Mouse (Mus musculus): ENCODE data around the gene Cdc37. TPM values are rescaled to one million over a fixed set of nuclear protein-coding genes. Genes with fewer than 3 reads are reported as not detected.
"Not testable (repeated sequence)": the region's sequence is repeated elsewhere in the genome, so short reads cannot be mapped to it uniquely, and the experiment has no call there.

The Cdc37 gene
- 296 and 300 TPM in 2 replicates for polyA plus RNA-seq (2015; fragmentation: Nextera tagmentation; extraction: Ambion mirVana)

DNA sequence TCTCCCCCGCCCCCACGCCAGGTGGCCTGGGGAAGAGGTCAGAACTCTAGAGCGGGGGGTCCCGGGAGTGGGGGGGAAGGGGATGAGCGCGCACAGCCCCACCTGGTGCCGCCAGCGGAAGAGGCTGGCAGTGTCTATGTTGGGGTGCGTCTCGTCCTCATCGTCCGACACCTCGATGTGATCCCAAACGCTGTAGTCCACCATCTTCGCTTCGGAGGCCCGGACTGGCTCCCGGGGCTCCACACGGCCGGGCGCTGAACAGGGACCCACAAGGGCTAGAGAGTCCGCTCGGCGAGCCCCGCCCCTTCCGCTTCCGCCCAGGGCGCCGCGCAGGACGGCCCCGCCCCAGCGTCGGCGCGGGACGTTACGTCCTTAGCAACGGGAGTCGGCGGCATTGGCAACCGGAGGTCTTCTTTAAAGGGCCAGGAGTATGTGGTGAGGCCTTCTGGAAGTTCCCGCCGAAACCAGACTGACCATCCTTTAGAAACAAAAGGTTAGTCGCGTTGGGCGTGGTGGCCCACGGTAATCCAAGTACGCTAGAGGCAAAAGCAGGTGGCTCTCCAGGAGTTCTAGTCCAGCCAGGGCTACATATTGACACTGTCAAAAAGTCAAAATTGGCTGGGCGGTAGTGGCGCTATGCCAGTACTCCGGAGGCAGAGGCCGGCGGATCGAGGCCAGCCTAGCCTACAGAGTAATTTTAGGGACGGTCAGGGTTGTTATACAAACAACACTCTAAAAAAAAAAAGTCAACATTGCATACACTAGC is at the start of gene Cdc37:
Gene Cdc37, minus strand, starts transcription at position 329 of the 766 bp plus-strand sequence.
- Histone ChIP-seq H3K9ac (peak within 1 kb of the TSS; percentile 78), H3K27ac (replicated peaks) (peak within 1 kb of the TSS; percentile 85), H3K4me3 (replicated peaks) (peak within 1 kb of the TSS; percentile 83), H3K9me3 (replicated peaks) (no peaks in the 10 kb centered on the region), H3K36me3 (peaks cover 10% of the 10 kb centered on the region), H3K27me3 (no peaks in the 10 kb centered on the region), H3K4me2 (replicated peaks) (peak within 1 kb of the TSS; percentile 83), H3K4me1 (peaks cover 55% of the 10 kb centered on the region)
- ATAC-seq (ENCODE audit: insufficient number of reproducible peaks, low FRiP score, low TSS enrichment, low read depth) = peak; percentile 94
- 3% methylated on average over 56 of the region's 56 CpGs for WGBS

DNA sequence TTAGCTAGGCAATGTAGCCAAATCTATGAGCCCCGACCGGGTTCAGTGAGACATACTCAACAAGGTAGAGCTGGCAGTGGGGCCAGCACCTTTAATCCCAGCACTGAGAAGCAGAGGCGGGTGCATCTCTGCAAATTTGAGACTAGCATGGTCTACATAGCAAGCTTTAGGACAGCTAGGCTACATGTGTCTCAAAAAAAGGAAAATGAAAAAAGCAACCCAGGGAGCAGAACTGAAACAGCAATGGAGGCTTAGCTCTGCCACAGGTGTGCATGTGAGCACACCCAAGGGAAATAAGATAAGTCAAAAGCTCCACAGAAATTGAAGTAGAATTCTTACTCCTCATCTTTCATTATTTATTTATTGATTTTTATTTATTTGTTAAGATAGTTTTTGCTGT is 49.2 kb upstream of the Cdc37 start:
- 77% methylated on average over 3 of the region's 3 CpGs for WGBS
- no peaks in the 10 kb centered on the region for H3K27me3 ChIP-seq
- no peak overlapping the region for H3K4me3 ChIP-seq (replicated peaks)
- H3K4me2 ChIP-seq (replicated peaks) = no peak overlapping the region
- no peaks in the 10 kb centered on the region for H3K36me3 ChIP-seq
- peaks cover 20% of the 10 kb centered on the region for H3K4me1 ChIP-seq
- H3K9ac ChIP-seq = no peak overlapping the region
- H3K9me3 ChIP-seq (replicated peaks) = no peaks in the 10 kb centered on the region
- H3K27ac ChIP-seq (replicated peaks) = no peak overlapping the region
- ATAC-seq (ENCODE audit: insufficient number of reproducible peaks, low FRiP score, low TSS enrichment, low read depth) = no peak

DNA sequence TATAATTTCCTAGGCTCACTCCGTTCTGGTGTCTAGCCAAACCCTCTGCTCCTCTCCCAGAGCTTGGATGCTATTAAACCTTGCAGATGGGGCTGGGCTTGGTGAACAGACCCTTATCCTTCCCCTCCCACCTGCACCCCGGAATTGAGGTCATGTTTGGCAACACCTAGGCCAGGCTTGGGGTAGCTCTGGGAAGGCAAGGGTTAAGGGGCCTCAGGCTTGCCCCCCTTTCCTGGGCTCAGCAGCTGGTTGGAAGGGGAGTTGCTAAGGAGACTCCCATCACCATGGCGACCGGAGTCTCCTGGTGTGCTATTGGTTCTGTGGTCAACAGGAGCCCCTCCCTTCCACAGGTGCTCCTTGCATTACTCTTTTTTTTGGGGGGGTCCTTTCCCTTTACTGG is 48.2 kb upstream of the Cdc37 start:
- Histone ChIP-seq H3K4me2 (replicated peaks) (no peak overlapping the region), H3K9ac (no peak overlapping the region), H3K4me3 (replicated peaks) (no peak overlapping the region), H3K9me3 (replicated peaks) (no peaks in the 10 kb centered on the region), H3K27me3 (no peaks in the 10 kb centered on the region), H3K27ac (replicated peaks) (no peak overlapping the region), H3K4me1 (peaks cover 20% of the 10 kb centered on the region), H3K36me3 (no peaks in the 10 kb centered on the region)
- ATAC-seq (ENCODE audit: insufficient number of reproducible peaks, low FRiP score, low TSS enrichment, low read depth) = no peak
- WGBS = 21% methylated on average over 4 of the region's 4 CpGs

DNA sequence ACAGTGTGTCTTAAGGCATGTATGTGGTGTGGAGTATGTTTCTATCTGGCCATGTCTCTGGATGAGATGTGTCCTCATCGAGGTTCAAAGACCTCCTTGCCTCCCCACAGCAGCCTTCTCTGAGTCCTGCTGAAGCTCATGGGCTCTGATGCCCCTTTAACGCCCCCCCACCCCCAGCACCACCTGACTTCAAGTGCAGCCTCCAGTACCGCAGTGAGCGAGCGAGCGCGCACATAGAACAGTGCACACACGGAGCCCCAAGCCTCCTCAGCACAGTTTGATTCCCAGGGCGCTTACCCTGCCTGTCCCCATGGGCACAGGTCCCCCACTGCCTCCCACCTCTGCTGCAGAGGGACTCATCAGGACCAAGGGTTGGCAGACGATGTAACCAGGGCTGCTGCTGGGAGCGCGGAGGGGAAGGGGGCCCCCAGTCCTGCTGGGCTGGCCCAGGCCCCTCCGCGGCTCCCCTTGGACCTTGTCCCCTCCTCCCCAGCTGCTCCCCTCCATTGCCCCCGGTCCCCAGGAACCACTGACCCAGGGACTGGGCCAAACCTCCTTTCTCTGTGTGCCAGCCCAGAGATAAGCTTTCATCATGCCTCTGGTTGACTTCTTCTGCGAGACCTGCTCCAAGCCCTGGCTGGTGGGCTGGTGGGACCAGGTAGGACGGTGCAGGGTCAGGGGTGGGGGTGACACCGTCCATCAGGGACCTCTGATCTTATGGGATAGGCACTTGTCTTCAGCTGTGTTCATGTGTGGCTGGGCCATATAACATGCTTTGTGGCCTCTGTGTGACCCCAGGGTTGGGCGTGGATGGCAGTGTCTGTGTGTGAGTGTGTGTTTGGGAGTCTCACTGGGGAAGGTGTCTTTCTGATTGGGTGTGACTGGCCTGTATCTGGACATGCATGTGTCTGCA is 47.0 kb upstream of the Cdc37 start:
- no peak overlapping the region for H3K9ac ChIP-seq
- peak overlapping the region; percentile 29 for H3K4me3 ChIP-seq (replicated peaks)
- no peaks in the 10 kb centered on the region for H3K9me3 ChIP-seq (replicated peaks)
- H3K4me1 ChIP-seq = peaks cover 20% of the 10 kb centered on the region
- H3K27me3 ChIP-seq = no peaks in the 10 kb centered on the region
- H3K4me2 ChIP-seq (replicated peaks) = peak overlapping the region; percentile 44
- H3K27ac ChIP-seq (replicated peaks) = no peak overlapping the region
- 34% methylated on average over 19 of the region's 19 CpGs for WGBS
- no peak for ATAC-seq (ENCODE audit: insufficient number of reproducible peaks, low FRiP score, low TSS enrichment, low read depth)
- H3K36me3 ChIP-seq = no peaks in the 10 kb centered on the region

DNA sequence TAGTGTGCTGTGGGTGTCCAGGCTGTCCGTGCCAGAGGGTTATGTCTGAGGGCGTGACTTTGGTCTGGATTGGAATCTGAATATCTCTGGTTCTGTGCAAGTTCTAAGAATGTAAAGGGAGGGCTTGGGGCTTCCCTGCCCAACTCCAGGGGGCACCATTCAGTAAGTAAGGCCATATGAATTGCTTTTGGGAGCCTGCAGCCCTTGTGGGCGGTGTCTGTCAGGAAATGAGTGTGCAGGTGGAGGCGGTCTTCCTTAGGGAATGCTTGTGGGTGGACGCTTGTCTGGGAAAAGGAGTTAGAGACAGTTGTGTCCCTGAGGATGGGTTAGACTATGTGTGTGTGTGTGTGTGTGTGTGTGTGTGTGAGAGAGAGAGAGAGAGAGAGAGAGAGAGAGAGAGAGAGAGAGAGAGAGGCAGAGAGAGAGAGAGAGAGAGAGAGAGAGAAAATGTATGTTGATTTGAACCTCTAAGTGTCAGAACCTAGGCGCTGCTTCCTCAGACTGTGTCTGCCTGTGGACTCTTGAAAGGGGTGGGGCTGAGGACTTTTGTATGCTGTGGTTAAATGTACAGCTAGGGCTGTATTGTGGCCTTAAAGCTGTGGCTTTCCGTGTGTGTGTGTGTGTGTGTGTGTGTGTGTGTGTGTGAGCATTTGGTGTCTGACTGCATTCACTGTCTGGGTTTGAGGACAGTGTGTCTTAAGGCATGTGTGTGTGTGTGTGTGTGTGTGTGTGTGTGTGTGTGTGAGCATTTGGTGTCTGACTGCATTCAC is 46.1 kb upstream of the Cdc37 start:
- not testable (repeated sequence) for H3K4me3 ChIP-seq (replicated peaks); H3K27me3 ChIP-seq; H3K36me3 ChIP-seq; H3K4me2 ChIP-seq (replicated peaks); H3K9ac ChIP-seq; H3K9me3 ChIP-seq (replicated peaks); H3K27ac ChIP-seq (replicated peaks)
- WGBS = 56% methylated on average over 7 of the region's 7 CpGs
- ATAC-seq (ENCODE audit: insufficient number of reproducible peaks, low FRiP score, low TSS enrichment, low read depth) = peak; percentile 63
- H3K4me1 ChIP-seq = peaks cover 20% of the 10 kb centered on the region

DNA sequence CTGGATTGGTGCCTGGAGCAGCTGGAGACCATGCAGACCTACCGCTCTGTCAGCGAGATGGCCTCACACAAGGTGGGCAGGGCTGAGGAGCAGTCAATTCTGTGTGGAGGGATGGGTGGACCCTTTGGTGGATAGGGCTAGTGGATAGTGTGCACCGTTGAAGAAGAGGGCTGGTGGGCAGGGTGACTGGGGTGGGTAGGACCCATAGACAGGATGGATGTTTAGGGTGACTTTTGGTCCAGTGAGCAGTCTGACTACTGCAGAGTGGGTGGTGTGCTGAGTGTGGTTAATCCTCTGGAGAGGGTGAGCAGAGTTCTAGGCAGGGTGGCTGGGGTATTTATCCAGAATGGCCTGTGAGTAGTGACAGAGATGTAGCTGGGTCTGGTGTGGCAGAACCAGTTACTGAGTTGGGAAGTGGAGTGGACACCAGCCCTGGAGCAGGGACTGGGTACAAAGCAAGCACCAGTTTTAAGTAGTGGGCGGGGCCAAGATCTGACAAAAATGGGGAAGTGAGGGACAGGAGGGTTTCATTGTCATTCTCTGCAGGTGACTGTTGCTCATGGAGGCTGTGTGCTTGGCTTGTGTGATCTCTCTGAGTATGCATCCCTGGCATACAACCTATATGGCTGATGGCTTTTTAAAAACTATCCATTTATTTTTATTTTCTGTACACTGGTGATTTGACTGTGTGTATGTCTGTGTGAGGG is 45.2 kb upstream of the Cdc37 start:
- ATAC-seq (ENCODE audit: insufficient number of reproducible peaks, low FRiP score, low TSS enrichment, low read depth) = no peak
- Histone ChIP-seq H3K9me3 (replicated peaks) (no peaks in the 10 kb centered on the region), H3K27me3 (no peaks in the 10 kb centered on the region), H3K9ac (no peak overlapping the region), H3K4me2 (replicated peaks) (no peak overlapping the region), H3K36me3 (no peaks in the 10 kb centered on the region), H3K27ac (replicated peaks) (no peak overlapping the region), H3K4me3 (replicated peaks) (no peak overlapping the region), H3K4me1 (peaks cover 20% of the 10 kb centered on the region)
- 77% methylated on average over 4 of the region's 4 CpGs for WGBS

DNA sequence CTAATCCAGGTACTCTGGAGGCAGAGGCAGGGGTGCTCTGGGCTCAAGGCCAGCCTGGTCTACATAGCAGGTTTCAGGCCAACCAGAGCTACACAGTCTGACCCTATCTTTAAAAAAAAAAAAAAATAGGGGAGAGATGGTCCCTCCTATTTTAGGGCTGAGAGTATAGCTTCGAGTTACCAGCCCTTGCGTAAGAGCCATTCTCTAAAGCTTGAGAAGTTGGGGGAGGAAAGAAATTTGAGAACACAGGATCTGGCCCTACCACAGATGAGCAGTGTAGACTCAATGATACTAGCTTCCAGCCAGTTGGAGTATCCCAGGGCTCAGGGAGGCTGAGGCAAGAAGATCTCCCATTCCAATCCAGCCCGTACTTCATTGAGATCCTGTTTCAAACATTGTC is 44.0 kb upstream of the Cdc37 start:
- 82% methylated on average over 3 of the region's 3 CpGs for WGBS

DNA sequence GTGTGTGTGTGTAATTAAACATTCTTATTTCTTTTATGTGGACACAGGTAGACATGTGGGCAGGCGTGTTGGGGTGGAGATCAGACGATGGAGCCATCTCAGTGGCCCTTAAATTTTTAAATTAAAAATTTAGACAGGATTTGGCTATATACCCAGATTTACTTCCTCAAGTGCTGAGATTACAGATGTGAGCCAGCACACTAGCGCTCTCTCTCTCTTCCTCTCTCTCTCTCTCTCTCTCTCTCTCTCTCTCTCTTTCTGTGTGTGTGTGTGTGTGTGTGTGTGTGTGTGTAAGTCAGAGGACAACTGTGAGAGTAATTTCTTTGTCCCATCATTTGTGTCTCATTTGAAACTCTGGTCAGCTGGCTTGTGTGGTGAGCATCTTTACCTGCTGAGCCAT is 40.9 kb upstream of the Cdc37 start:
- Histone ChIP-seq H3K4me1 (0 out of 2 replicates have a peak, but pooled peaks cover 2% of the 10 kb centered on the region), H3K4me2 (replicated peaks) (no peak overlapping the region), H3K27me3 (no peaks in the 10 kb centered on the region; the same call in 1 of the 2 replicates), H3K9me3 (replicated peaks) (no peaks in the 10 kb centered on the region), H3K27ac (replicated peaks) (no peak overlapping the region), H3K9ac (no peak overlapping the region), H3K4me3 (replicated peaks) (no peak overlapping the region), H3K36me3 (no peaks in the 10 kb centered on the region)
- 64% methylated on average over 3 of the region's 3 CpGs for WGBS
- ATAC-seq (ENCODE audit: insufficient number of reproducible peaks, low FRiP score, low TSS enrichment, low read depth) = no peak

More for the DNA sequence above, 44.0 kb upstream of the Cdc37 start:
- Histone ChIP-seq H3K4me3 (replicated peaks) (no peak overlapping the region), H3K4me1 (peaks cover 20% of the 10 kb centered on the region), H3K4me2 (replicated peaks) (no peak overlapping the region), H3K36me3 (no peaks in the 10 kb centered on the region), H3K27ac (replicated peaks) (no peak overlapping the region), H3K9ac (no peak overlapping the region), H3K9me3 (replicated peaks) (no peaks in the 10 kb centered on the region), H3K27me3 (no peaks in the 10 kb centered on the region)
- no peak for ATAC-seq (ENCODE audit: insufficient number of reproducible peaks, low FRiP score, low TSS enrichment, low read depth)

DNA sequence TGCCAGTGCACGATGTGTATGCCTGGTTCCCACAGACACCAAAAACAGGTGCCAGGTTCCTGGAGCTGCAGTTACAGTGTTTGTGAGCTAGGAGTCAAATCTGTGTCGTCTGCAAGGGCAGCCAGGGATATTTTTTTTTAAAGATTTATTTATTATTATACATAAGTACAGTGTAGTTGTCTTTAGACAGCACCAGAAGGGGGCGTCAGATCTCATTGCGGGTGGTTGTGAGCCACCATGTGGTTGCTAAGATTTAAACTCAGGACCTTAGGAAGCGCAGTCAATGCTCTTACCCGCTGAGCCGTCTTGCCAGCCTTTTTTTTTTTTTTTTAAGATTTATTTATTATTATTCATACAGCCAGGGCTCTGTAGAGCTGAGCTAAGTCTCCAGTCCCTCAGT is 40.1 kb upstream of the Cdc37 start:
- Histone ChIP-seq H3K27ac (replicated peaks) (no peak overlapping the region), H3K9me3 (replicated peaks) (no peaks in the 10 kb centered on the region), H3K36me3 (no peaks in the 10 kb centered on the region), H3K4me2 (replicated peaks) (no peak overlapping the region), H3K9ac (no peak overlapping the region), H3K27me3 (no peaks in the 10 kb centered on the region; the same call in 1 of the 2 replicates), H3K4me3 (replicated peaks) (no peak overlapping the region), H3K4me1 (no peaks in the 10 kb centered on the region)
- ATAC-seq (ENCODE audit: insufficient number of reproducible peaks, low FRiP score, low TSS enrichment, low read depth) = no peak
- WGBS = 40% methylated on average over 7 of the region's 7 CpGs

DNA sequence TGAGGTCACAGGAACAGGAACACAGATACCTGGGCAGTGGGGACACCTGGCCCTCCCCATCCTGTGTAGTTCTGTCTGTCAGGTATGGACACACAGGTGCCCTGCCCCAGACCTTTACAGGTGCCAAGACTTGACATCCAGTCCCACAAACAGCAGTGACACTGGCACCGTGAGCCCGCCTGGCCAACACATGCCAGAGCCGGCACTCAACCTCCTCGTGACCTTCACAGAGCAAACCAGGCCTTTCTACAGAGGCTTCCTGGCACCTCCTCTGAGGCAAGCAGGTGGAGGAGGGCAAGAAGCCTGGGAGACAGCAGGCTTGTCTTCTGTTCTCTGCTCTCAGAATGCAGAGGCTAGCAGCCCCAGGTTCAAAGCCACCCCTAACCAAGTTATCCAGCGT is 35.7 kb upstream of the Cdc37 start:
- H3K4me2 ChIP-seq (replicated peaks) = no peak overlapping the region
- WGBS = 85% methylated on average over 5 of the region's 5 CpGs
- no peak overlapping the region for H3K4me3 ChIP-seq (replicated peaks)

More for the DNA sequence above, 35.7 kb upstream of the Cdc37 start:
- Histone ChIP-seq H3K9ac (no peak overlapping the region), H3K36me3 (no peaks in the 10 kb centered on the region), H3K9me3 (replicated peaks) (no peaks in the 10 kb centered on the region), H3K4me1 (peaks cover 28% of the 10 kb centered on the region), H3K27me3 (peaks cover 15% of the 10 kb centered on the region), H3K27ac (replicated peaks) (no peak overlapping the region)
- no peak for ATAC-seq (ENCODE audit: insufficient number of reproducible peaks, low FRiP score, low TSS enrichment, low read depth)
